Mouse (Mus musculus) left cerebral cortex, adult 11 months (tissue): ENCODE measurements around the gene Slc22a7.

ENCODE experiments used
- DNase-seq: peaks from one replicate; pipeline ENCODE4 v3.0.0; 2022; ENCODE audit warnings: low spot score

Slc22a7 gene

DNA sequence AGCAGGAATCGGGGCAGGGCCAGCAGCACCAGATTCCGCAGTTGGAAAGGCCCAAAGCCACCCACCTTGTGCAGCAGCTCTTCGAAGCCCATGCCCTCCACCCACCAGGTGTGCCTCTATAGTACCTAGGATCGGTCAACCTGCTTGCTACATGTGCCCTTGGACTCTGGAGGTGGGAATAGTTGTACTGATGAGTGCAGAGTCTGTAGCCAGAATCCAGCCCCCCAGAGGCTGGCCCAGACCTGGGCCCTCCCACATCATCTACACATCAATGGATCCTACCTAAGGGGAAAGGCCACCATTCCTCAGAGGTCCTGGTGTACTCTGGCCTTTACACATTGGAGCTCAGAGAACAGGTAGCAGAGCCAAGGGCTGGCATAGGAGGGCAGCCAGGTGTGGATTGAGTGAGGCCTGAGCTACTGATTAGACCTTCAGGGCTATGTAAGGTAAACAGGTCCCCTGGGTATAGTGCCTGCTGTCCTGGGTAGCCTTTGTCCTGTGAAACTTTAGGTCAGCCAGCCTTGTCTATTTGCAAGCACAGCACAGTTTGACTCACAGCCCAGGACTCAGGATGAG is at the start of gene Slc22a7:
Slc22a7 (minus strand) TSS at position 160 of the 576 bp plus-strand sequence.
- no peak for DNase-seq

DNA sequence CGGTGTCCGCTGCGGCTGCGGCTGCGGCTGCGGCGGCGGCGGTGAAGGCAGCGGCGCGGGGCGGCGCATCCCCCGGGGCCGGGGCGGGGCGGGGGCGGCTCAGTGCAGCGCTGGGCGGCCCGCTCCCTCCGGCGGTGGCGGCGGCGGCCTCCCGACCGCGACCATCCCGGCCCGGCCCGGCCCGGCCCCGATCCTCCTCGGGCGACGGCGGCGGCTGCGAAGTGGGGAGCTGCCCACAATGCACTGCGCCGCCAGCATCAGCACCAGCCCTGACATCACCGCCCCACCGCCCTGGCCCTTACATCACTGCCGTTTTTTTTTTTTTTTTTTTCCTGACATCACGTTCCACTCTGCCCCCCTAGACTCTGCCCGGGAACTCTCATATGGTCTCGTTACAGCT is 49.2 kb upstream of the Slc22a7 start, which contains the start of gene Ttbk1:
Ttbk1 (minus strand) TSS at position 245 of the 400 bp plus-strand sequence.
- no peak for DNase-seq

- no peak for DNase-seq
Observed at GRCm38 (mm10) chr17:46486995-46487394, 48.7 kb upstream of the Slc22a7 start.

GRCm38 (mm10) chr17:46484461-46484875 is 46.2 kb upstream of the Slc22a7 start:
- DNase-seq = no peak

DNA sequence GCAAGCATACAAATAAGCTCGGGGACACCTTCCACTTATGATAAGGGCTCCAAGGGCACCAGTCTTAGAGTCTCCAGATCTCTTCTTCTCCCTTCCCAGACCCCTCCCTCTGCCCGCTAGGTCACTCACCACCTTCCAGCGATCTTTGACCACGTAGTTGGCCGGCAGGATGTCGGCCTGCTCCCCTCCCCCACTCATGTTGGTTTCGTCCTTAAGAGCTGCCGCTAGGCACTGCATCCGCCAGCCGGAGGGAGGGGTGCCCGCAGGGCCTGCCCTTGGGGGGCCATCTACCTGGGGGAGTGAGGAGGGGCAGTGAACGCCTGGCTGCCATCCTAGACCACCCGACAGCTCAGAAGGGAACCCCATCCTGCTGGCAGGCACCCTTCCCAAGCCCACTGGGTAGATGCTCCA is 45.8 kb upstream of the Slc22a7 start:
- DNase-seq = no peak

- peak; percentile 45 for DNase-seq
Observed at GRCm38 (mm10) chr17:46483561-46484001, 45.3 kb upstream of the Slc22a7 start.

DNA sequence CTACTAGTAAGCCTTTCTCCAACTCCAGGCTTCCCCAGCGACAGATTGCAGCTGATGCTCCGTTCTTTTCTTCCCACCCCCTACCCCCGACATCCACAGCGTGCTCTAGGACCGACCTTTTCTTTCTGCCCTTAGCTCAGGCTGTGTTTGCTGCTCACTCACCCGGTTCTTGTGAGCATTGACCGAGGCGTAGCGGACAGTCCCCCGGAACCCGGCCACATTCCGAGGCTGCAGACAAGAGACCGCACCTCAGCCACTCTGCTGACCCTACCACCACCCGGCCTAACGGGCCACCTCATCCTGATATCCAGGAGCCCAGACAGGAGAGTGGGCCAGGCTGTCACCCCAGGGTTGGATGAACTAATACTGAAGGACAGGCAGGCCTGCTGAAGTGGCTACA is 39.0 kb upstream of the Slc22a7 start:
- no peak for DNase-seq

DNA sequence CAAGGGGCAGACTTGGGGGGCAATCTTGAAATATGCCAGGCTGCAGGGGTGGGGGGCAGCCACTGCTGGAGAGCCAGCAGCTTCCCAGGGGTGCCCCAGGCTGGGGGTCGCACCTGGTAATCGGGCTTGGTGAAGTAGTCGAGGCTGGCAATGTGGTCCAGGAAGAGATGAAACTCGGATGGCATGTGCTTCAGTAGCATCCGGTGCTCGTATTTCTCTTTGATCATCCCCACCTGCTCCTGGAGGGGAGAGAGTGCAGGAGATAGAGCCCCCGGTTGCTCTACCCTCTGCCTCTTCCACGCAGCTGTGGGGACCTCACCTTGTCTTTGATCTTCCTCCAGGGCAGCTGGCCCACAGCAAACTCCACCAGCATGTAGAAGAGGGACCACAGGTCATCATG is 38.3 kb upstream of the Slc22a7 start:
- no peak for DNase-seq

- no peak for DNase-seq
Observed at GRCm38 (mm10) chr17:46467830-46468229, 29.6 kb upstream of the Slc22a7 start.

DNA sequence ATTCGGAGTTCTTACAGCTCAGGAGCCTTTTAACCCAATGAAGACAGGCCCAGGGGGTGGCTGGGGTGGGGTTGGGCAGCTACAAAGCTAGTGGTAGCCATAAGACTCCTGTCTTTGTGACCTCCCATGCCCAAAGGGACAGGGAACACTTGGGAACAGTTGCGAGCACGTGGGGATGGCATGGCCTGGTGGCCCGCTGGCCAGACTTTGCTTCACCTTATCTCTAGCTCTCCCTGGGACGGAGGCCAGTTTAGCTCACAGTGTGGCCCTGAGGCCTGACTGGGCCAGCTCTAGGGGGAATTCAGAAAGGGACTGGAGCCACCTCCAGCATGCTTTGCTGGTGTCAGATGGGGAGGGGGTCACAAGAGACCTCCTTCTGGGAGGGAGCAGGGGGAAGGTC is 24.0 kb upstream of the Slc22a7 start:
- no peak for DNase-seq

GRCm38 (mm10) chr17:46461347-46461746 is 23.1 kb upstream of the Slc22a7 start:
- DNase-seq = no peak

- DNase-seq = no peak
Observed at GRCm38 (mm10) chr17:46460673-46461072, 22.4 kb upstream of the Slc22a7 start.

DNA sequence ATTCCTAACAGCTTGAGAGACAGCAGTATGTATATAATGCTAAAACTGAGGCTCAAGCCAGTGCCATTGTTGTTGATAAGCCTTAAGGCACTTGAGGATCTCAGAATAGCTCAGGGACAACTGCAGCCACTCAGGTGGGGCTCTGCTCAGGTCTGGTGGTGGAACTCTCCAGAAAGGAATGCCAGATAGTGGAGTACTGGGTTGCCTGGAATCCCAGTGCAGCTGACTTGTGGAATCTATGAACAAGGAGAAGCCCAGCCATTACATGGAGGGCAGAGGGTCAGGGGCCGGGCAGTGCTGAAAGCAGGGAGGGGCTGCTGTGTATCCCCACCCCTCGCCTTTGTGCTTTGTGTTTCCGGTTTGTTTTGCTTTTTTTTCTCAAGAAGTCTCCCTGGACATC is 20.2 kb upstream of the Slc22a7 start:
- DNase-seq = no peak

DNA sequence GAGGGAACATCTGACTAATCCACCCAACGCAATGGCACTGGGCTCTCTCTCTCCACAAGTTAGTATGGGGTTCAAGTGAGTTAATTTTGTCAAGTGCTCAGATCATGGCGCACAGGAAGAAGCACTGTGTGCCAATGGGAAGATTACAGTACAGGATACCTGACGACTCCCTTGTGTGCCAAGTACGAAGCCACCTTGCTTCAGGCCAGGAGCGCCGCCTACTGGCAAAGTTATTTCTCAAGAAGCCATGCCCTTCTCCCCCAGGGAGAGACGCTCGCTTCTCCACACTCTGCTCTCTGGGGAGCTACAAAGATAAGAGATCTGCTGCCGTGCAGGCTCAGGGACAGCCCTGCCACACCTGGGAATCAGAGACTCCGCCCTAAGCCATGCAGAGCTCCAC is 19.5 kb upstream of the Slc22a7 start:
- DNase-seq = no peak

GRCm38 (mm10) chr17:46455110-46455691 is 16.9 kb upstream of the Slc22a7 start:
- no peak for DNase-seq

GRCm38 (mm10) chr17:46454539-46454938 is 16.3 kb upstream of the Slc22a7 start:
- no peak for DNase-seq

DNA sequence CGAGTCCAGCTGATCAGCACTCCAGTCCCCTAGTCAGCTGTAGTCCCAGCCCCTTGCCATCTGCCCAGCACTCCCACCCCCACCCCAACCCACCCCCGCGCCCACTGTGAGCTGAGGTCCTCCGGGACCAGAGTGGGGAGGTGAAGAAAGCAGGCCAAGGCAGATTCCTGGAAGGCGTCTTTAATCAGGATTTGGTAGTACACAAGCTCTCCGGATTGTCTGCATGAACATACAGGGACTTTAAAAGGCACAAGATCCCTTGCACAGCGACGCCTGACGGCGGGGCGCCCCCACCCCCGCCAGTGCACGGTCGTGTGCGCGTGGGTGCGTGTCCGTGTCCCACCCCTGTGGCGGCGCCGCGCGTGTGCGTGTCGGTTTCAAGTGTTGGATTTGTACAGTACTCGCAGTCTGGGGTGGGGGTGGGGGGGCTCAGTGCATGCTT is 15.7 kb upstream of the Slc22a7 start:
- DNase-seq = no peak

DNA sequence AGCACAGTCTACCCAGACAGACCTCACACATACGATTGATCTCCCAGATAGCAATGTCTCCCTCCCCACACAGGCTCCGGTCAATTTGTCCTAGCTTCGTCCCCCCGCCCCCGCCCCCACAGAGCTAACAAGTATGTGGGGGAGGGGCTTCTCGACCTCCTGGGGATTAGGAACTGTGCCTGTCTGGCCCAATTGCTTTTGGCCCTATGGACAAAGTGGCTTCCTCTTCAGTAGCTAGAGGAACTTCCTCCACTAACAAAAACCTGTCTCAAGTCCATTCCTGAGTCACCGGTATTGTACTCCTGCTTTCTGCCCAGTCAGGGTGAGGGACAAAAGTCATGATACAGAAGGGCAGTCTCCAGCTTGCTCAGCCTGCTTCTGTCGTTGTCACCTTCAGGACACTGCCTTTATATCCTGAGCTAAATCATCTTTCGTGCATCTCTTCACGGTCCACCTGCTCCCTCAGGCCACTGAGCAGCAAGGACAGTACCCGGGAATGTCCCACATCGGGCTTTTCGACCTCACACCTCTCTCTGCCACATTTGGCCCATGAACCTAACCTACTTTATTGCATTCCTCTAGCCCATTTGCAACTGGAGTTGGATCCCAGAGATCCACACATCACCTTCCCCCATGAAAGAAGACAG is 15.2 kb upstream of the Slc22a7 start:
- no peak for DNase-seq

DNA sequence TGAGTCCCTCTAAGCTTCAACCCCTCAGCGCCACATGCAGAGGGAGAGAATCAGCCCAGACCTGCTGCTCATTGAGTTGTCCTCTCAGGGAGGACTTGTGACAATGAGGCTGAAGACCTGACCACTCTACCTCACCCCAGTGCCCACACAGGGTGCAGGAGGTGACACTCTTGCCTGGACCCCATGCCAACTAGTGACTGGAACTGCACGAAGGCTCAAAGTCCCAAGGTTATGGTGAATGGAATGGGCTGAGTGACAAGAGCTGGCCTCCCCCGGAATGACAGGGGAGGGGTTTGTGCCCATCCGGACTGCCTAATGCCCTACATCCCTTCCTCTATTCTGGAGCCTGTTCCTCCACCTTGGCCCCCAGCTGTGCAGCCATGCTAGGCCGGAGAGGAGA is 14.4 kb upstream of the Slc22a7 start:
- no peak for DNase-seq

DNA sequence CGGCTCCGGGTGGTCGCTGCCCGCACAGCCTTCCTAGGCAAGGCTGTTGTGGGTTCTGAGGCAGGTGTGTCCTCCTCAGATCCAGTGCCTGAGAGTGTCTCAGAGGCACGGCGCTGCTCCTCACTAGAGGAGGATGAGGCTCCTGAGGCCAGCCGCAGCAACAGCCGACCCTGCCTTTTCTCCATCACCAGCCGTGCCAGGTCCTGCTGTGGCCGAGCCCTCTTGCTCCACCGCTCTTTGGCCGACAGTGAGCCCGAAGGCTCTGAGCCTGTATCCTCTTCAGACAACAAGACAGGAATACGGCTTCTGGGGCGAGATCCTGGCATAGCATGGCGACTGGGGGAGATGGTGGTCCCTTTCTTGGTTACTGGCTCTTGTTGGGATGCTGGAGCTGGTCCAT is 8.0 kb upstream of the Slc22a7 start:
- DNase-seq = no peak

DNA sequence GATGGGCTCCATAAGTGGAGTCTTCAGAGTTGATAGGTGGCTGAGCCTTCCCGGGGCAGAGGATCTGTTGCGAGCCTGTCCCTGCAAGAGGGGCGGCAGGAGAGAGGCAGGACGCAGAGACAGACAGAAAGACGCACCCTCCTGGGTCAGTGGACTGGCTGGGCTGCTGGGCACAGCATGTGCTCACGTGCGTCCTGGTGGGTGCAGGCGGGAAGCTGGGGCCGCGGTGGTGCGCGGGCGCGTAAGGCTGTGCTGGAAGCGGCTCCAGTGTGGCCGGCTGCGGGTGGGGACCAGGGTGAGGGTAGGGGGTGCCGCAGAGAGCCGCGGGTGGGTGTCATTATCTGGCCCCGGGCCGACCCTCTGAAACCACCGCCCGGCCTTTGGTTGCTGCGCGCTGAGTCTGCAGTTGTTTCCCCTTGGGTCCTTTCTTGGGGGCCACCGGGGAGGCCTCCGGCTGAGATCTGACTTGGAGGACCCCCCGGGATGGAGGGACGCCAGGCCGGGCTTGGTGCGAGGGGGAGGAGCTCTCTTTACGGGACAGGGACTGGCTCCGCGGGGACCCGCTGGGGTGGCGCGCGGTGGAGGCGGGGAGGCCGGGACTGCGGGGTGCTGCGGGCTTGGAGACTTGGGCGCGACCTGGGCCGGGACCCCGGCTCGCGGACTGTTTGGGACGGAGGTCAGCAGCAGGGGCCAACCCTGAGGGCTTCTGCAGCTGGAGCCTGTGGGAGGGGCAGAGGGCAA is 6.8 kb upstream of the Slc22a7 start:
- no peak for DNase-seq

GRCm38 (mm10) chr17:46439176-46439575 is 919 bp upstream of the Slc22a7 start:
- no peak for DNase-seq
